Mouse (Mus musculus) hindbrain, embryonic 15.5 days (tissue): Measurements from ENCODE around the gene Mrps21. TPM values are rescaled to one million over a fixed set of nuclear protein-coding genes. Genes with fewer than 3 reads are reported as not detected.

Experiments
- ATAC-seq: fragments of 200-750 bp; cut with Nextera tagmentation; 2 replicates; pipeline ENCODE4 v1.8.0; 2017; ENCODE audit warnings: low read depth, moderate number of reproducible peaks, moderate TSS enrichment; ENCODE audit not compliant: low FRiP score
- H3K27ac ChIP-seq: fragments of 300-500 bp; sonication (generic); replicated peaks from 2 replicates; pipeline ENCODE4 v1.5.1; 2015; ENCODE audit warnings: mild to moderate bottlenecking, inconsistent platforms
- H3K27me3 ChIP-seq: fragments of 300-500 bp; sonication (generic); 2 replicates; pipeline ENCODE4 v1.6.1; 2015; ENCODE audit warnings: control low read depth, inconsistent platforms
- H3K36me3 ChIP-seq: fragments of 300-500 bp; sonication (generic); 2 replicates; pipeline ENCODE4 v1.6.1; 2015; ENCODE audit warnings: control low read depth, inconsistent platforms
- H3K4me1 ChIP-seq: fragments of 300-500 bp; sonication (generic); replicated peaks from 2 replicates; pipeline ENCODE4 v1.6.1; 2015; ENCODE audit warnings: control low read depth, inconsistent platforms
- H3K4me2 ChIP-seq: fragments of 300-500 bp; sonication (generic); 2 replicates; pipeline ENCODE4 v1.6.1; 2015; ENCODE audit warnings: moderate library complexity, mild to moderate bottlenecking, inconsistent platforms
- H3K4me3 ChIP-seq: fragments of 300-500 bp; sonication (generic); 2 replicates; pipeline ENCODE4 v1.5.1; 2015; ENCODE audit warnings: mild to moderate bottlenecking, inconsistent platforms
- H3K9ac ChIP-seq: fragments of 300-500 bp; sonication (generic); 2 replicates; pipeline ENCODE4 v1.6.1; 2015; ENCODE audit warnings: inconsistent platforms
- H3K9me3 ChIP-seq: fragments of 300-500 bp; sonication (generic); 2 replicates; pipeline ENCODE4 v1.6.1; 2016; ENCODE audit warnings: control low read depth, inconsistent platforms
- WGBS: fragments of 180-500 bp; shearing (Covaris S2); methylation state at CpG from one replicate; pipeline ENCODE4 v1.1.7; 2015; 5-methylcytosine and 5-hydroxymethylcytosine counted together
- polyA plus RNA-seq: library from polyadenylated mRNA; unstranded; fragments of >200 nt; fragmentation: Nextera tagmentation; extraction: Ambion mirVana; gene quantifications from 2 replicates; pipeline ENCODE4 v1.2.1, GENCODE M21; 2015

The Mrps21 gene
- polyA plus RNA-seq, 1 experiment from 2014 or later, result 277 TPM

DNA sequence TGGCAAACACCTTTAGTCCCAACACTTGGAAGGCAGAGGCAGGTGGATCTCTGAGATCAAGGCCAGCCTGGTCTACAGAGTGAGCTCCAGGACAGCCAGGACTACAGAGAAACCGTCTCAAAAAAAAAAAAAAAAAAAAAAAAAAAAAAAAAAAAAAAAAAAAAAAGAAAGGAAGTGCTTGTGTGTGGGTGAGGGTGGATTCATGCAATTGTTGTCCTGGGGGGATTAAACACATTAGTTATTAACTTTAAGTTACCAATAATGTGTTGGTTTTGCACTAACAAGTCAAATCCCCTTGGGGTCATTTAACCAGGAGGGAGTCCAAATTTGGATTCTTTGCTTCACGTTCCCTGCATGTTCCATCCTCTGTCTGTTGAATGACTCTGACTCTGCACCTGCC, 45.0 kb downstream of the Mrps21 start:
- WGBS, result 63% methylated on average over 2 of the region's 2 CpGs
- H3K36me3 ChIP-seq, result peaks cover 34% of the 10 kb centered on the region
- H3K4me1 ChIP-seq, result peaks cover under 1% of the 10 kb centered on the region; the same call in 1 of the 2 replicates
- no peak overlapping the region for H3K4me2 ChIP-seq
- no peak overlapping the region for H3K9ac ChIP-seq
- no peaks in the 10 kb centered on the region for H3K9me3 ChIP-seq
- H3K27me3 ChIP-seq, result no peaks in the 10 kb centered on the region
- no peak overlapping the region for H3K4me3 ChIP-seq
- H3K27ac ChIP-seq, result no peak overlapping the region
- ATAC-seq, result no peak

DNA sequence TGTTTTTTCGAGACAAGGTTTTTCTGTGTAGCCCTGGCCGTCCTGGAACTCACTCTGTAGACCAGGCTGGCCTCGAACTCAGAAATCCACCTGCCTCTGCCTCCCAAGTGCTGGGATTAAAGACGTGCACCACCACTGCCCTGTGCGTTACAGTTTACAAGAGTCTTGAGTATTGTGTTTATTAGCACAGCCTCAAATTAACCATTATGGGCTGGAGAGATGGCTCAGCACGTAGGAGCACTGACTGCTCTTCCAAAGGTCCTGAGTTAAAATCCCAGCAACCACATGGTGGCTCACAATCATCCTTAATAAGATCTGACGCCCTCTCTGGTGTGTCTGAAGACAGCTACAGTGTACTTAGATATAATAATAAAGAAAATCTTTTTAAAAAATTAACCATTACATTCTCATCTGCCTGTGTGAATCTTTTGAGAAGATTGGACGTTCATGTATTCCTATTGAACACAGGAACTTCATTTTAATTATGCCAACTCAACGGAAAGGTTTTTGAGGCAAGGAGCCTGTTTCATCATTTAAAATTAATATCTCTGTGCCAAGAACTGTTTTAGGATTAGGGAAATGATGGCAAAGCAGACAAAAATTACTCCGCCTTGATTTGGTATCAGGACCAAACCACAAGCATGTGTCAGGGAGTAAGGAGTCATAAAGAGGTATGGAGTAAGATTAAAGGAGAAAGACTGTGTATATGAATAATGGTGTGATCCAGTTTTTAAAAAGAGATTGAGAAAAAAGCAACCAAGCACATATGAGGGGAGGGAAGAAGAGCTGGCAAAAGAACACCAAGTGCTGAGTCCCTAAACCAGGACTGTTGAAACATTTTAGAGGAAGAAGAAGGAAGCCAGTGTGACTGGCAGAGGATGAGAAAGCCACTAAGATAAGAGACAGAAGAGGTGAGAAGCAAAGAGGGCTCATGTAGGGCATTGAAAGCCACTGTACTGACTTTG, 51.0 kb downstream of the Mrps21 start:
- Histone ChIP-seq H3K9me3 (no peaks in the 10 kb centered on the region), H3K27me3 (no peaks in the 10 kb centered on the region), H3K4me2 (peak overlapping the region; percentile 68), H3K27ac (peak overlapping the region; percentile 99), H3K4me1 (peaks cover 33% of the 10 kb centered on the region), H3K9ac (peak overlapping the region; percentile 50), H3K36me3 (no peaks in the 10 kb centered on the region), H3K4me3 (peak overlapping the region; percentile 83)
- ATAC-seq, result peak; percentile 10; the same call in 1 of the 2 replicates
- WGBS, result 36% methylated on average over 10 of the region's 10 CpGs

GRCm38 (mm10) chr3:95819351-95819985, 51.9 kb downstream of the Mrps21 start:
- H3K36me3 ChIP-seq, result no peaks in the 10 kb centered on the region
- peaks cover 36% of the 10 kb centered on the region for H3K4me1 ChIP-seq
- peak overlapping the region; percentile 83 for H3K4me3 ChIP-seq
- ATAC-seq, result peak; percentile 96
- peak overlapping the region; percentile 50 for H3K9ac ChIP-seq
- peak overlapping the region; percentile 99 for H3K27ac ChIP-seq
- H3K9me3 ChIP-seq, result no peaks in the 10 kb centered on the region
- no peaks in the 10 kb centered on the region for H3K27me3 ChIP-seq
- WGBS, result under 1% methylated on average over 49 of the region's 49 CpGs
- peak overlapping the region; percentile 68 for H3K4me2 ChIP-seq

DNA sequence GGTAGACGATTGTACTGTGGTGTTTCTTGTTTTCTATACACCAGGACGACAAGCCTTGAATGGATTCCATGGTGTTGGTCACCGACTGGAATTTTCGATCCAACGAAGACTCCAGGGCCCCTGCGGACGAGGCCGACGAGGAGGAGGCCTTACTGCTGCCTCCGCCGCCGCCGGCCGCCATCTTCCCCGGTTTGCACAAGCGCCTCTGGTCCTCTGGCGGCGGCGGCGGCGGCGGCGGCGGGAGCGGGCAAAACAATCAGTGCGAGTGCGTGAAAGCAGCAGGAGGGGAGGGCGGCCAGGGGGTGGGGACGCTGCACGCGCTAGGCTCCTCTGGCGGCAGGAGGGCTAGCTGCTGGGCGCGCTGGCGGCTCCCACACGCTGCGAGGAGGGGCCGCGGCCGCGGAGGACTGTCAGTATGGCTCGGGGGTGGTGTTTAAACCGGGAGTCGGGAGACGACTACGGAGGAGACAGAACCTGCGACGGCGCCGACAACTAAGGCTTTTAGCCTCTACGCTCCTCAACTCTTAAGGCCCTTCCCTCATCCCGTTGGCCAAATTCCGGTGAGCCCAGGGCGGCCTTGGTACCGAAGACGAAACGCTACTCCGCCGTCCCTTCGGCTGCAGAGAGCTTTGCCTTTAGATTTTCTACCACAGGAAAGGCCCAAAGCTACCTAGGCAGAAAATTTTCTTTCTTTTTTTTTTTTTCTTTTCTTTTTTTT, 52.6 kb downstream of the Mrps21 start, which contains the start of gene Rprd2:
TSS of gene Rprd2 (minus strand) at position 293 of the 718 bp plus-strand sequence.
- WGBS, result under 1% methylated on average over 50 of the region's 60 CpGs
- peak; percentile 52 for ATAC-seq
- H3K36me3 ChIP-seq, result no peaks in the 10 kb centered on the region

GRCm38 (mm10) chr3:95818026-95818511, 53.2 kb downstream of the Mrps21 start:
- H3K9ac ChIP-seq, result peak overlapping the region; percentile 73
- ATAC-seq, result no peak
- H3K27ac ChIP-seq, result peak overlapping the region; percentile 99
- H3K9me3 ChIP-seq, result no peaks in the 10 kb centered on the region
- peaks cover 36% of the 10 kb centered on the region for H3K4me1 ChIP-seq
- H3K4me3 ChIP-seq, result peak overlapping the region; percentile 83
- no peaks in the 10 kb centered on the region for H3K36me3 ChIP-seq
- H3K4me2 ChIP-seq, result peak overlapping the region; percentile 70
- under 1% methylated on average over 21 of the region's 21 CpGs for WGBS
- no peaks in the 10 kb centered on the region for H3K27me3 ChIP-seq

More for the DNA sequence above, 52.6 kb downstream of the Mrps21 start, which contains the start of gene Rprd2:
- Histone ChIP-seq H3K4me2 (peak within 1 kb of the TSS; percentile 70), H3K4me3 (peak within 1 kb of the TSS; percentile 83), H3K9me3 (no peaks in the 10 kb centered on the region), H3K27me3 (no peaks in the 10 kb centered on the region), H3K4me1 (peaks cover 36% of the 10 kb centered on the region), H3K9ac (peak within 1 kb of the TSS; percentile 73), H3K27ac (peak within 1 kb of the TSS; percentile 99)

DNA sequence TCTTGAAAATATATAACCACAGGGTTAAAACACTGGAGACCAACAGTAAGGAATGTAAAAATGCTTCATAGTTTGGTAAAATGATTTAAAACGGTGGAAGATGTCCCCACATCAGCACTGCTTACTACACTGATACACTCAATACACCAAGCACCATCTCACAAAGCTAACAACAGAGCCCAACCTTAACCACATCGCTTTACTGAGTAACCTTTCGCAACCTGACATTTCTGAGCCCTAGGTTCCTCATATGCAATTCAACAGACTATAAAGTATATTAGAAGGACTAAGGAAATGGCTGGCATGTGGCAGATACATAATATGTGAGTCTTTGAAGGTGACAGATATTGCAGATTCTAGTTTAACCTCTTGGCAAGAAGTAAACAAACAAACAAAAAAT, 54.6 kb downstream of the Mrps21 start:
- Histone ChIP-seq H3K4me2 (peak overlapping the region; percentile 70), H3K36me3 (no peaks in the 10 kb centered on the region), H3K4me1 (peaks cover 36% of the 10 kb centered on the region), H3K27me3 (no peaks in the 10 kb centered on the region), H3K27ac (no peak overlapping the region), H3K9ac (no peak overlapping the region), H3K4me3 (peak overlapping the region; percentile 23), H3K9me3 (no peaks in the 10 kb centered on the region)
- ATAC-seq, result no peak
- 89% methylated on average over 3 of the region's 3 CpGs for WGBS

Other genes starting within 250 kb of the Mrps21 start
- gene Ensa, start 246.5 kb downstream of the Mrps21 start, polyA plus RNA-seq, result 109 and 110 TPM in 2 replicates
- gene Mcl1, start 212.7 kb downstream of the Mrps21 start, polyA plus RNA-seq, result 46.3 and 47.4 TPM in 2 replicates
- 1.2 TPM in 2 replicates for gene Adamtsl4, start 183.6 kb downstream of the Mrps21 start, polyA plus RNA-seq
- gene Ecm1, start 131.9 kb downstream of the Mrps21 start, polyA plus RNA-seq, result 12.6 and 16.4 TPM in 2 replicates
- gene Tars2, start 111.3 kb downstream of the Mrps21 start, polyA plus RNA-seq, result 47.9 and 48.2 TPM in 2 replicates
- 21.7 and 22.5 TPM in 2 replicates for gene Rprd2, start 52.7 kb downstream of the Mrps21 start, polyA plus RNA-seq
- gene Prpf3, start 15.6 kb downstream of the Mrps21 start, polyA plus RNA-seq, result 32.5 and 34.6 TPM in 2 replicates
- gene Ciart, start 10.7 kb upstream of the Mrps21 start, polyA plus RNA-seq, result 4.9 and 5.2 TPM in 2 replicates
- gene BC028528, start 20.5 kb upstream of the Mrps21 start, polyA plus RNA-seq, result 19.8 and 22.8 TPM in 2 replicates
- 34.9 and 36.4 TPM in 2 replicates for gene Aph1a, start 22.4 kb upstream of the Mrps21 start, polyA plus RNA-seq
- gene Car14, start 33.2 kb upstream of the Mrps21 start, polyA plus RNA-seq, result 13.1 and 14.7 TPM in 2 replicates
- 117 and 118 TPM in 2 replicates for gene Anp32e, start 57.7 kb upstream of the Mrps21 start, polyA plus RNA-seq
- 47.8 and 49.5 TPM in 2 replicates for gene Plekho1, start 124.5 kb upstream of the Mrps21 start, polyA plus RNA-seq
- gene Vps45, start 186.9 kb upstream of the Mrps21 start, polyA plus RNA-seq, result 56.1 and 63.2 TPM in 2 replicates
- 8.6 and 9.6 TPM in 2 replicates for gene Otud7b, start 233.0 kb upstream of the Mrps21 start, polyA plus RNA-seq